8 mouse cellular contexts compared by ENCODE assay signal in the genomic region with DNA sequence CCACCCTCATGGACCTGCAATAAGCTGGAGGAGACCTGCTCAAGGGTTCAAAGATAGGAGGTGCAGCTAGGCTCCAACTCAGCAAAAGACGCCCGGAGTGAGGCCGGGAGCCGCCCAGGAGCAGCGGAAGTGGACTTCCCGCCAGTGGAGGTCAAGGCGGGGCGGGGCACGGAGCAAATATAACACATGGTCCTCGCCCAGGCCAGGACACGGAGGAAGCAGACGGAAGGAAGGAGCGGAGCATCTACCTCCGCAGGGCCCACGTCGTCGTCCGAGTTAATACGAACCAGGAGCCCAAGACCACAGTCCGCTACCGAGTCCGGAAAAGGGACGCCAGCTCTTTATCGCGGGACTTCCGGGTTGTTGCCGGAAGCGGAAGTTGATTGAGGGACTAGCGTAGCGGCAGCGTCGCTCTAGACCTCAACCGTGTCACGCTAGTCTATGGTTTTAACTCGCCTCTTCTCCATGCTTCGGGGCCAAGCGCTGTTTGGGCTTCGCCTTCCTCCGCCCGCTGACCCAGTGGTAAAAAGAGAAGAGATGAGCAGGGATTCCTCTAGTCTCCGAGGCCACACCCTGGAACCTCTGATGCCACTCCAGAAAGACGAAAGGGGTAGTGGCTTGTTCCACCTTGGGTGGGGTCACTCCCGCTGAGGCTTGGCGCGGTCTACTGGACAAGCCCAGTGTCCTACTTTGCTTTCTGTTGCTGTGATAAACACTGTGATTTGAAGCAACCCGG. TPM values are rescaled to one million over a fixed set of nuclear protein-coding genes. Genes with fewer than 3 reads are reported as not detected.
A peak's percentile ranks its signal among the peaks of the same experiment; 100 is the strongest.
DNase-seq lines count a peak whose midpoint lies in the region; ATAC-seq and TF ChIP-seq lines count a peak whose summit lies in the region.

No protein-coding gene starts in this region.

- peak; percentile 92 to 93 for DNase-seq in heart, postnatal 10 days
- DNase-seq in large intestine, adult 2 months (ENCODE audit: low read depth, low spot score) = peak; percentile 82
- DNase-seq in liver, postnatal 0 days = peak; percentile 90
- DNase-seq in testis, postnatal 10 days (ENCODE audit: low spot score) = peak; percentile 83

- H3K36me3 ChIP-seq in ES-Bruce4 (ENCODE audit: control insufficient read depth, insufficient read depth, low read length, poor library complexity, severe bottlenecking) = no peaks in the 10 kb centered on the region
- no peaks in the 10 kb centered on the region for H3K36me3 ChIP-seq in forebrain, embryonic 13.5 days (ENCODE audit: poor library complexity, severe bottlenecking)
- no peaks in the 10 kb centered on the region for H3K36me3 ChIP-seq in liver, postnatal 0 days (replicated peaks; ENCODE audit: insufficient read depth, low read length)
- H3K36me3 ChIP-seq in neural tube, embryonic 14.5 days (ENCODE audit: control insufficient read depth, insufficient read depth, low read length) = no peaks in the 10 kb centered on the region

- H3K27me3 ChIP-seq in ES-Bruce4 (ENCODE audit: control insufficient read depth, insufficient read depth, low read length, poor library complexity, severe bottlenecking) = no peaks in the 10 kb centered on the region
- H3K27me3 ChIP-seq in forebrain, embryonic 13.5 days = no peaks in the 10 kb centered on the region
- H3K27me3 ChIP-seq in liver, postnatal 0 days (ENCODE audit: insufficient read depth, low read length) = no peaks in the 10 kb centered on the region
- H3K27me3 ChIP-seq in neural tube, embryonic 14.5 days (ENCODE audit: control insufficient read depth, insufficient read depth, low read length) = no peaks in the 10 kb centered on the region

- peak overlapping the region; percentile 93 for H3K4me2 ChIP-seq in forebrain, embryonic 13.5 days
- H3K4me2 ChIP-seq in liver, postnatal 0 days (ENCODE audit: low read depth, low read length) = peak overlapping the region; percentile 78
- peak overlapping the region; percentile 85 for H3K4me2 ChIP-seq in neural tube, embryonic 14.5 days (ENCODE audit: low read depth, low read length)

- ATAC-seq in cerebellum, adult (ENCODE audit: insufficient number of reproducible peaks, low FRiP score, low TSS enrichment) = peak; percentile 93
- ATAC-seq in forebrain, embryonic 13.5 days = peak; percentile 97
- peak; percentile 88 for ATAC-seq in liver, postnatal 0 days
- peak; percentile 96 for ATAC-seq in neural tube, embryonic 14.5 days (ENCODE audit: low read depth)

- peak overlapping the region; percentile 61 for H3K9ac ChIP-seq in ES-Bruce4 (ENCODE audit: low read depth, poor library complexity, severe bottlenecking)
- H3K9ac ChIP-seq in forebrain, embryonic 13.5 days = peak overlapping the region; percentile 86
- H3K9ac ChIP-seq in liver, postnatal 0 days (replicated peaks) = peak overlapping the region; percentile 74
- H3K9ac ChIP-seq in neural tube, embryonic 14.5 days (replicated peaks; ENCODE audit: low read depth, low read length) = peak overlapping the region; percentile 70

- TF ChIP-seq EP300 in ES-Bruce4 (IDR thresholded peaks at IDR 0.05; ENCODE audit: insufficient read depth, low read depth, low read length) = peak; percentile 53; the same call in 1 of the 2 replicates
- peak; percentile 64 for TF ChIP-seq EP300 in liver, postnatal 0 days (IDR thresholded peaks at IDR 0.05; ENCODE audit: low read depth)

- TF ChIP-seq CTCF in ES-Bruce4 (IDR thresholded peaks at IDR 0.05; ENCODE audit: low read depth, low read length) = no peak
- TF ChIP-seq CTCF in liver, postnatal 0 days (IDR thresholded peaks at IDR 0.05; ENCODE audit: low read depth) = peak; percentile 21

- intact Hi-C loops in heart, postnatal 10 days (cut with DNase I) = no loop called here

- H3K4me3 ChIP-seq in ES-Bruce4 (ENCODE audit: low read depth, low read length) = peak overlapping the region; percentile 76
- peak overlapping the region; percentile 96 for H3K4me3 ChIP-seq in forebrain, embryonic 13.5 days
- H3K4me3 ChIP-seq in liver, postnatal 0 days (ENCODE audit: low read depth, low read length) = peak overlapping the region; percentile 85
- H3K4me3 ChIP-seq in neural tube, embryonic 14.5 days (ENCODE audit: low read depth, low read length) = peak overlapping the region; percentile 57

- H3K4me1 ChIP-seq in ES-Bruce4 (ENCODE audit: control insufficient read depth, insufficient read depth, low read length) = no peaks in the 10 kb centered on the region
- H3K4me1 ChIP-seq in forebrain, embryonic 13.5 days = peaks cover 16% of the 10 kb centered on the region
- H3K4me1 ChIP-seq in liver, postnatal 0 days (ENCODE audit: insufficient read depth) = peaks cover 12% of the 10 kb centered on the region
- H3K4me1 ChIP-seq in neural tube, embryonic 14.5 days (ENCODE audit: control insufficient read depth, insufficient read depth, low read length) = peaks cover 9% of the 10 kb centered on the region

- peak overlapping the region; percentile 80 for H3K27ac ChIP-seq in ES-Bruce4 (ENCODE audit: insufficient read depth, low read length)
- H3K27ac ChIP-seq in forebrain, embryonic 13.5 days = peak overlapping the region; percentile 83
- H3K27ac ChIP-seq in liver, postnatal 0 days (ENCODE audit: low read depth) = peak overlapping the region; percentile 99
- peak overlapping the region; percentile 88 for H3K27ac ChIP-seq in neural tube, embryonic 14.5 days (ENCODE audit: low read depth, low read length)

- under 1% methylated on average over 46 of the region's 46 CpGs for WGBS in forebrain, embryonic 13.5 days
- WGBS in large intestine, adult 2 months = under 1% methylated on average over 46 of the region's 46 CpGs
- WGBS in liver, postnatal 0 days (ENCODE audit: insufficient replicate concordance) = under 1% methylated on average over 46 of the region's 46 CpGs
- 2% methylated on average over 43 of the region's 46 CpGs for WGBS in neural tube, embryonic 14.5 days

- H3K9me3 ChIP-seq in ES-Bruce4 (replicated peaks; ENCODE audit: control insufficient read depth, insufficient read depth, low read length, poor library complexity, severe bottlenecking) = no peaks in the 10 kb centered on the region
- no peaks in the 10 kb centered on the region for H3K9me3 ChIP-seq in forebrain, embryonic 13.5 days (replicated peaks)
- 0 out of 2 replicates have a peak, but pooled peaks cover 2% of the 10 kb centered on the region for H3K9me3 ChIP-seq in liver, postnatal 0 days (ENCODE audit: low read length)
- no peaks in the 10 kb centered on the region for H3K9me3 ChIP-seq in neural tube, embryonic 14.5 days (ENCODE audit: control insufficient read depth, low read length)

- TF ChIP-seq POLR2A in ES-Bruce4 (IDR thresholded peaks at IDR 0.05; ENCODE audit: insufficient read depth, low read length) = no peak

RNA-seq across cellular contexts. Expression of a gene that starts 21.4 kb away (rescaled TPM):
- not detected in 2 replicates for polyA plus RNA-seq in ES-Bruce4 (2011; ENCODE audit: insufficient read depth, insufficient read length, low read depth, missing spikeins)
- polyA plus RNA-seq in forebrain, embryonic 13.5 days (2015; fragmentation: Nextera tagmentation; extraction: Ambion mirVana) = not detected in 2 replicates
- total RNA-seq in heart, postnatal 10 days (2021) = not detected
- polyA plus RNA-seq in large intestine, adult 2 months (2012; rRNA removed) = not detected in 2 replicates
- not detected in 2 replicates for polyA plus RNA-seq in liver, postnatal 0 days (2015; fragmentation: Nextera tagmentation; extraction: Ambion mirVana)
- not detected in 2 replicates for polyA plus RNA-seq in neural tube, embryonic 14.5 days (2014; fragmentation: Nextera tagmentation; extraction: Ambion mirVana)

RNA-seq across cellular contexts. Expression of a gene that starts 30.7 kb away (rescaled TPM):
- polyA plus RNA-seq in ES-Bruce4 (2011; ENCODE audit: insufficient read depth, insufficient read length, low read depth, missing spikeins) = 462 and 476 TPM in 2 replicates
- 670 and 681 TPM in 2 replicates for polyA plus RNA-seq in forebrain, embryonic 13.5 days (2015; fragmentation: Nextera tagmentation; extraction: Ambion mirVana)
- 100 to 1,000 TPM; 245 to 270 TPM for total RNA-seq in heart, postnatal 10 days (2021)
- 122 and 127 TPM in 2 replicates for polyA plus RNA-seq in large intestine, adult 2 months (2012; rRNA removed)
- polyA plus RNA-seq in liver, postnatal 0 days (2015; fragmentation: Nextera tagmentation; extraction: Ambion mirVana) = 216 and 227 TPM in 2 replicates
- 997 and 1,001 TPM in 2 replicates for polyA plus RNA-seq in neural tube, embryonic 14.5 days (2014; fragmentation: Nextera tagmentation; extraction: Ambion mirVana)

RNA-seq across cellular contexts. Expression of a gene that starts 42.1 kb away (rescaled TPM):
- polyA plus RNA-seq in ES-Bruce4 (2011; ENCODE audit: insufficient read depth, insufficient read length, low read depth, missing spikeins) = not detected in 2 replicates
- not detected in 2 replicates for polyA plus RNA-seq in forebrain, embryonic 13.5 days (2015; fragmentation: Nextera tagmentation; extraction: Ambion mirVana)
- not detected for total RNA-seq in heart, postnatal 10 days (2021)
- polyA plus RNA-seq in large intestine, adult 2 months (2012; rRNA removed) = 0.94 and 1.4 TPM in 2 replicates
- polyA plus RNA-seq in liver, postnatal 0 days (2015; fragmentation: Nextera tagmentation; extraction: Ambion mirVana) = 0.42 and 6.5 TPM in 2 replicates
- polyA plus RNA-seq in neural tube, embryonic 14.5 days (2014; fragmentation: Nextera tagmentation; extraction: Ambion mirVana) = not detected in 2 replicates

Comparison
In these comparisons a context has a peak if more than half of its experiments do, and no peak if none do; other contexts are left out.
1. Peak in every context shown above with its lines: DNase-seq, ATAC-seq, H3K4me3 ChIP-seq and H3K27ac ChIP-seq.